Mouse (Mus musculus) G1E (cell line): ENCODE measurements around the gene Bst2.

Experiments used
- CTCF ChIP-seq: IDR thresholded peaks from 2 replicates; pipeline ENCODE4 v1.5.1; 2012; ENCODE audit warnings: low read depth, low read length, inconsistent platforms, mixed read lengths
- GATA1 ChIP-seq: IDR thresholded peaks from 2 replicates; pipeline ENCODE4 v1.6.1; 2012; ENCODE audit warnings: borderline replicate concordance, low read length, inconsistent platforms, mixed read lengths
- GATA2 ChIP-seq: IDR thresholded peaks from 2 replicates; pipeline ENCODE4 v1.6.1; 2012; ENCODE audit warnings: low read depth, low read length, inconsistent platforms, borderline replicate concordance
- TAL1 ChIP-seq: conservative IDR thresholded peaks from 2 replicates; pipeline ENCODE4 v1.6.1; 2012; ENCODE audit warnings: low read depth, low read length, inconsistent platforms, mixed read lengths

DNA sequence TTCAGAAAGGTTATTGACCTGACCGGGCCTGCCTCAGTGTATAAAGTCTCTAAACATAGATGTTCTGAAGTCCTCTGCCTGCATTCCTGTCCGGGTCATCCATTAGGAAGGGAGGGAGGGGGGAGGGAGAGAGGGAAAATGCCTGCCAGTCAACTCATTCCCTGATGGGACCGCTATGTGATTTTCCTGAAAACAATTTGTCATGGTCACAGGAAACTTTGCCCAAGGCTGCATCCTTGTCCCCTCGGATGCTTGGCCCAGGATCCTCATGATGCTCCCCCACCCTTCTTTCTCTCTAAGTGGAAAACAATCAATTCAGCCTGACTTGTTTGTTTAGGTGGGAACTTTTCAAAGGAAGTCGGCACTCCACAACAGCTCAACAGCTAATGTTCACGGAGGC is 20.5 kb downstream of the Bst2 start:
- no peak for TF ChIP-seq CTCF
- TF ChIP-seq GATA1 = no peak
- TF ChIP-seq TAL1 = no peak
- no peak for TF ChIP-seq GATA2
